Mouse (Mus musculus) megakaryocyte, adult 5-6 weeks (primary cell): ENCODE results near the gene Gabra5. TPM values are rescaled to one million over a fixed set of nuclear protein-coding genes. Genes with fewer than 3 reads are reported as not detected.

Source experiments
- ATAC-seq: 2 replicates; pipeline ENCODE4 v1.8.0; 2016; ENCODE audit warnings: mild to moderate bottlenecking, inconsistent platforms; ENCODE audit not compliant: poor library complexity, severe bottlenecking
- total RNA-seq, 2 experiments: library from RNA; stranded (forward) in 1 of 2; stranded (reverse) in 1 of 2; fragments of 153-499, 151-499 nt in 1 of 2; fragments of 221-1000, 200-1000 nt in 1 of 2; gene quantifications; 2 replicates each; pipeline versions ENCODE4 v1.2.3 to v1.2.4; 2015 to 2017

Gabra5 gene
- total RNA-seq (2015) (not detected in 2 replicates), total RNA-seq (2017) (not detected in 2 replicates)

DNA sequence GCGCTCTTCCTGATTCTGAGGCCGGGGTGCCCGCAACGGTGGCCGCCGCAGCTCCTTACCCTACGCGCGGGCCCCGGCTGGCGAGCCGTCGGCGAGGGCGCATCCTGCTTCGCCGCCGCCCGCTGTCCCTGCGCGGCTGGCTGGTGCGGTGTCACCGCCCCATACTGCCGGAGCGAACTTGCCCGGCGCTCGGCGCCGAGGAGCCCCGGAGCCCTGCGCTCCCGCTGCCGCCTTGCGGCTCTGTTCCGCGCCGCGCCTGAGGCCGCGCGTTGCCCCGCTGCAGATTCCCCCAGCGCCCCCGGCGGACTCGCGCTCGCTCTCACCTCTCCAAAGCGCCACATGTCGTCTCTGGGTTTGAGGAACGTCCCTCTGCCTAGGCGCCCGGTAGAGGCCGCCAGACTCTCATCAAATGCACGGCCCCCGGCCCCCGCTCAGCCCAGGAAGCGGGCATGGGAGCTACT lies at the start of gene Gabra5:
Gene Gabra5, minus strand, starts transcription at position 379 of the 461 bp plus-strand sequence.
- no peak for ATAC-seq

DNA sequence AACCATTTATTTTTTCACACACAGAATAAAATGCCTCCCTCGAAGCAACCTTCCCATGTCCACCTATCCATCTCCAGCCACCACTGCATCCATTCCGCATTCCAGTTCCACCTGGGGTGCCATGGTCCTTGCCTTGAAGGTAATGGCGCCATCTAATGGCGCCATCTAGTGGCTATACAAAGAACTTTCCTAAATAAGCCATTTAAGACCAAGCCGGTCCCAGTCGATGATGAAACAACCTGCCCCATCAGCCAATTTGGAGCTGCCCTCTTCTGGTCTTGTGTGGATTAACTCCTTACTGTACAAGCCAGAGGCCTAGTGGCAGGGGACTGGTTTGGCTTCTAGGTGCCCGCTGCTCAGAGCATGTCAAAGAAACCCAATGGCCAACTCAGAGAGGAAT lies 28.7 kb upstream of the Gabra5 start:
- no peak for ATAC-seq

DNA sequence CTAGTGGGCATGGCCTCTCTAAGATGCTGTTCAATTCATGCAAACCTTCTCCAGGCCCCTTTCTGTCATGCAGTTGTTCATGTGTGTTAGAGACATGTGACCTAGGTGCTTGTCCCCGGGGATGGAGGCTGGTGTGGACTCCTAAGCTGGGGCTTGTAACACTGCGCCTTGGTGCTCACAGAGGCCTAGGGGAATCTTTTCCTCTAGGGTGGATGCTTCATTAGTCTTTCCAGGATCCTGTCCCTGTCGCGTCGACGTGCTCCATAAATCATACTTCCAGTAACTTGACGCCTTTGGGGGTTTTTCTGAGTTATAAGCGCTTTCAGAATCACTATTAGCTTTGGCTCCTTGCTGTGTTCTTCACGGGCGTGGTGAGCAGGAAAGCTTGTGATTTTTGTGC lies 22.8 kb upstream of the Gabra5 start:
- ATAC-seq = no peak

DNA sequence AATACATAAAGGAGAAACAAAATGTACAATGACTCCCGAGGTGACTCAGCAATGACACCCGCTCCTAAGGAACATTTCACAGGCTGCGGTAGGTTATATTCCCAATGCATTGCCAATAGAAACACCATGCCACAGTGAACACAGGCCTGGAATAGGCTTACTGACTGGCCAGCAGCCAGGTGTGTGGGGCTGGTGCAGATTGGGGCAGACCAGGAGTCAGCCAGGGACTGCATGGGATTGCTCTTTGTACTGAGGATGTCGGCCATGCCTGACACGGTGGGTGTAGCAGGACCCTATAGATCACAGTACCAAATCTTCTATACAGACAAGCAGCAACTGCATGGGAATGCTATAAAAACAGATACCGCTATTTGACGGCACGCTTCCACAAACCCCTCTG lies 20.1 kb upstream of the Gabra5 start:
- no peak for ATAC-seq

DNA sequence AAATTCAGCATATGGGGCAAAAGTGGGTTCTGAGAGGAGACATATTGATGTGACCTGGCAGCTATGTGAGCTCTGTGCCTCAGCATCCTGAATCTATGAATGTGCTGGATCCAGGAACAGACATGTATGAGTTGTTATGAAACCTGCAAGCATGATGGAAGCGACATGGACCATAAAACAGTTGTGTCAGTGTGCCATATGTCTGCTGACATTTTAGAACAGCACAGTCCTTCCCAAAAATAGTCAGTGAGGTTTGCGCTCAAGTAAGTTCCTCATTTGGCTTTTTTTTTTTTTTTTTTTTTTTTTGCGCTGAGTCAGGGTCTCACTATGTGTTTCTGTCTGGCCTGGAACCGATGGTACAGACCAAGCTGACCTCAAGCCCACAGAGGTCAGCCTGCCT lies 19.6 kb upstream of the Gabra5 start:
- no peak for ATAC-seq

DNA sequence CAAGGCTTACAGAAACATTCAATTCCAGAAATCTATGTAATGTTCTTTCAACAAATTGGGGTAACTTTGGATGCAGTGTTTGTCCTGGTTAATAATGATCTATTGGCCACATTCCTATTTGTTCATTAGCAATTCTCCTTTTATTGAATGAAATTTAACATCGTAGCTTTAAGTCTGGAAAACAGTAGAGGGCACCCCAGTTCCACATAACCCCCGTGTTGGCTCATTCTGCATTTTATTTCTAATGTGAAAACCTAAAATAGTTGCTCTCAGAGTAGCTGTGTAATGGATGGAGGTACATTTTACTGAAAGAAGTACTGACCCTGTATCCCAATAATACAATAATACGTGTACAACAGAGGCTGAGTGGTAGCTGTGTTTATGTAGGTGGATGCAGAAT lies 3.1 kb upstream of the Gabra5 start:
- ATAC-seq = no peak

DNA sequence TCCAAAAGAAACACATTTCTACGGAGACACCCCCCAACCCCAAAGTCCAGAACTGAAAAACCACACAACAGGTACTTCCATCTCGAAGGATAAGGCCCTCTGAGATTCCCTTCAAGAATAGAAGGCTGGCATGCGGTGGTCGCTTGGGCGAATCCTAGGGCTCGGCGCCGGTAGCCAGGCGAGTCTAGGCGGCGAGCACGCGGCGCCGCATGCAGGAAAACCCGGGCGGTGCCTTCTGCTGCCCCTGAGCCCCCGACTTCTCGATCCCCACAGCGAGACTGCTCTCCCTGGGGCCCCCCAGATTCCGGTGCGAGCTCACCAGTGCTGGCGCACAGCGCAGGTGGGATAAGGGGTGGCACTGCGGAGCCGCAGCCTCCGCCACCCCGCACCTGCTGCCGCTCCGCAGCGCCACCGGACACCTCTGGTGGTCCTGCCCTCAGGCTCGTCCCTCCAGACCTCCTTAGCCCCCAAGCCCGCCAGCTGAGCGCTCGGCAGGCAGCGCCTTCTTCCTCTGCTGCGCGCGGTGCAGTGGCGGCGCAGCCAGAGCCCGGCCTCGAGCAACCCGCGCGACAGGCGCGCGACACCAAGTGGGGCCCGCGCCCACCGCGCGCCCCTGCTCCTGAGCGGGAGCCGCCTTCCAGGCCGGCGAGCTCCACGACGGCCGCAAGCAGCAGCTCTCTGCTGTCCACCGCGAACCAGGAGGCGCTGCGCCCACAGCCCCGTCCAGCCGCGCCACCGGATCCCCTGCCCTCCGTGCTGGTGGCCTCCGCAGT lies 813 bp downstream of the Gabra5 start:
- no peak for ATAC-seq

DNA sequence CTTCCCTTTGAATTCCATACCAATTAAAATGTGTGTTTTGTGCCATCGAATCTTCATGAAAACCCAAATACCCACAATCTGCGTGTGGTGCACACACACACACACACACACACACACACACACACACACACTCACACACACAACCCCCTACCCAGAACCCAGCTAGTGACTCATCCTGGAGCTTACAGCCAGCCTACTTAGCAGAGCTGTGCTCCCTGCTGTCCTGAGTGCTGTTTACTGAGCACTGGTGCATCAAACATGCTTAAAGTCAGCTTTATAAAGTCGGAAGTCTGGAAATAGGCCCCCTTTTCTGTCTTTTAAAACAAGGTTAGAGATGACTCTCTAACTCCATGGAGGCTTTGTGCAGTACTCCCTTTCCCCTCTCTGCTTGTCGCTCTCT lies 7.0 kb downstream of the Gabra5 start:
- ATAC-seq = no peak

DNA sequence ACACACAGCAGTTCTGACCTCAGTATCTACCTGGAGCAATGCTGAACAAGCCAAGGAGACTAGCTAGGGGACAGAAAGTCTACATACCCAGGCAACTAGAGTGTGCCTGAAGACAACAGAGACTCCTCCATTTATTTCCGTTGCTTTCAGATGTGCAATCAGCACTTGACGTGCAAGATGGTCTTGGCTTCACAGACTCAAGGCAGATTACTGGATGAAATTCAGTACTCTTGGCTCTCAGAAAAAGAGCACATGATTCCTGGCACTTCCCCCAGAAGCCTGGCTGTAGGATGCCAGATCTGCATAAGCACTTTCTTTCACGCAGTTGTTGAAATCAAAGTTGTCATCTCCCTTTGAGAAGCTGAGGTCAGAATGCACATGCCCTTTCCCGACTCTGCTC lies 18.1 kb downstream of the Gabra5 start:
- no peak for ATAC-seq

DNA sequence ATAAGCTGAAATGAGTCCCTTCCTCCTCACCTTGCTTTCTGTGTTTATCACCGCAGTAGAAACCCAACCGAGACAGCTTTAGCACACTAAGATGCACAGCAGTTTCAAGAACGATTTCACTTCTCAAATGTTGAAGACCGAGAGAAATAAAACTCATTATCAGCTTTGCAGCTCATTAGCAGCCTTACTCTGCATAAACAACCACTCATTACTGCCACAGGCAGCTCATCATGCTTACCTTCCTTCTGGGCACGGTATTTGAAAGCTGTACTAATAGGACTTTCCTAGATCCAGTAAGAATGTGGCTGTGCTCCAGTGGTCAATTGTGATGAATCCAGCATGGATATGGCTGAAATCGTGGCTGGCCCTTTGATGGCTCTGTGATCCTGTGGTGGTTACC lies 23.0 kb downstream of the Gabra5 start:
- ATAC-seq = no peak

DNA sequence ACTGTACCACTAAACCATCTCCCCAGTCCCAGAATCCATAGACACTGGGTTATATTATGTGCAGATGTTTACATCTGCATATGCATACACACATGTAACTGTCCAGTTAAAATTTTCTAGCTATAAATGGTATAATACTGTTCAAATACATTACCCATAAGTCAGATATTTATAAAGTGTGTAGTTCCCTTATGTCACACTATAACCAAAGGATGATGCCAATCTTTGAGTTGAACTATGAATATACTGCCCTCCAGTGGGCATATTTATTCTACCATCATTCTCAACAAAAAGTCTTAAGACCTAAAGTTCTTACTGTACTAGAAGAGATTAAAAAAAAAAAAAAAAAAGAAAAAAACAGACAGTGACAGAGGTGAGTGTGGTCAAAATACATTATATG lies 27.0 kb downstream of the Gabra5 start:
- ATAC-seq = no peak

DNA sequence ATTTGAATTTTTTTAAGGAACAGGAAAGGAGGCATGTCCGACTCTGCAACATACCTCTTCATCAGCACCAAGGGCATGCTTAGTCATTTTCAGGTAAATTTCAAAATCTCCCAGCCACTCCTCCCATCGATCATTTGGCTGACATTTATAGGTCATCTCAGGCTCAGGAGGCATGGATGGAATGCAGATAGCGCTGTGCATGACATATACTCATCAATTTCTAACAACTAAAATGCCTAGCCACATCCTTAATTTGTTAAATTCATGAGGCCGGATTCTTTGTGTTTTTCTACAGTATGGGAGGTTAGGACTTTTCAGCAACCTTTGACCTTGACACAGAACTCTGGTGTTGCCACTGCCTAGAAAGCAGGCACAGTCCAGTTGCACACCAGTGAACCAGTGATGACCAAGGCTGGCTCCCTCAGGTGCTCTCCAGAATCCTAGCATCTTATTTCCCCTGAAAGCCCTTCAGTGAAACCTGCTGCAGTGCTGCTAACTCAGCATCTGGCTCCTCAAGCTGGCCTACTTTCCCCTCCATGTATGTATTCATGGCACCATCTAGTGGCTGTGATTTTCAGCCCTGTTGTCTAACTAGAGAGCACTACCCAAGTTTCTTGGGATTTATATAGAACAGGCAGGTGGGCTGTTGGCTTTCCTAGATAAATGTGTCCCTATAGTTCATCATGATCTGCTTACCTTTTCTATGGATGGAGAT lies 35.9 kb downstream of the Gabra5 start:
- no peak for ATAC-seq

DNA sequence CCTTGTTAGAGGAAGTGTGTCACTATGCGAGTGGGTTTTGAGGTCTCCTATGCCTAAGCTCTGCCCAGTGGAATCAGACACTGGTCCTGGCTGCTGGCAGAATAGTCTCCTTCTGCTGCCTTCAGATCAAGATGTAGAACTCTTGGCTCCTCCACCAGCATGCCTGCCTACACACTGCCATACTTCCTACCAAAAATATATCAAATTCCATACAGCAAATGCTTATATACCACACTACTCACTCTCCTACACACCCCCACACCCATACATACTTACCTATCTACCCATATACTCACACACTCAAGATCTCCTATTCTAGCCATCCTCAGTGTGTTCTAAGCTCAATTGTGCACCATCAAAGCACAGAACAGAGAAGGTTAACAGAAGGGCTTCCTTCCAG lies 38.5 kb downstream of the Gabra5 start:
- no peak for ATAC-seq

DNA sequence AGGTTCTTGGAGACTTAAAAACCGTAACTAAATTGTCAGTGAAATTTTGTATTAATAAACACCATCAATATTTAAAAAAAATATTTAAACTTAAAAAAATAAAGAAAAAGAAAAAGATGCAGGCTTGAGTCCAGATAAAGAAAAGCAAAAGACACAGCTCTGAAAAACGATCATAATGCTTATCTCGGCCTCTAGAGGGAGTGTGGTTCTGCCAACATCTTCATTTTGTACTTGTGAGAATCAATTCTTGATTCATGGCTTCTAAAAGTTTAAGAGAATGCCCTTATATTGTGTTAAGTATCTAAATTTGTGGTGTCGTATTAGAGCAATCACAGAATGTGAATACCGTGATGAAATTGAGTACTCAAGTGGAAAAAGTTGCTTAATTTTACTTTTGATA lies 49.5 kb downstream of the Gabra5 start:
- no peak for ATAC-seq

DNA sequence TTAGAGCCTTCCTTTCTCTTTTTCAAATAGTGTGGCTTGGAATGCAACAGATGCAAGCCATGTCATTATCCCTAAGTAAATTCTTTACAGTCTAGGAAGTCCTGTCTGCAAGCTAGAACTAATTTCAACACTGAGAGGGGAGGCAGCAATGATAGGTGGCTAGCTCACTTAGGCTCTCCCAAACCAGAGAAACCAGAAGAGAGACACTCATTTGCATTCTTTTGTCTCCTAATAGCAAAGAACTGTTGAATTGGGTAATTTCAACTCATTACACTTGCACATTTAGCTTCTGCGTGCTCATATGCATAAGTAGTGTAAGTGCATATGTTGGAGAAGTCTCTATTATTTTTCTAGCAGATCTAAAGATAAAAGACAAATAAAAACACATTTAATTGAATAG lies 61.6 kb downstream of the Gabra5 start:
- ATAC-seq = no peak

DNA sequence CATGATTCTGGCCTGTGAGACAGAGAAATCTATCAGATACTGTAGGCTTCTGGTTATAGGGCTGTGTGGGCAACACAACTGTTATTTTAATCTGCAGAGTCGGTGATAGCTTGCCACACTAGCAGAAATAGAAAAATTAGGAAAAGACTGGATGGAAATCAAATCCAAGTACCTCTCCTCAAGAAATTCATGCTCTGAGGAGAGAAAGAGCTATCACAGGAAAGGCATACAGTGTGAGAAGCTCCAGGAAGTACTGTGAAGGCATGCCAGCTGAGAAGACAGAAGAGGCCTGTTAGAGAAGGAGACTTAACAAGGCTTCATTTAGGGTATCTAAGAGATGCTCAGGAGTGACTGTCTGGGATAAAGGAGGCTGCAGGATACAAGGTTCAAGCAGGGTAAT lies 87.2 kb downstream of the Gabra5 start:
- ATAC-seq = no peak

DNA sequence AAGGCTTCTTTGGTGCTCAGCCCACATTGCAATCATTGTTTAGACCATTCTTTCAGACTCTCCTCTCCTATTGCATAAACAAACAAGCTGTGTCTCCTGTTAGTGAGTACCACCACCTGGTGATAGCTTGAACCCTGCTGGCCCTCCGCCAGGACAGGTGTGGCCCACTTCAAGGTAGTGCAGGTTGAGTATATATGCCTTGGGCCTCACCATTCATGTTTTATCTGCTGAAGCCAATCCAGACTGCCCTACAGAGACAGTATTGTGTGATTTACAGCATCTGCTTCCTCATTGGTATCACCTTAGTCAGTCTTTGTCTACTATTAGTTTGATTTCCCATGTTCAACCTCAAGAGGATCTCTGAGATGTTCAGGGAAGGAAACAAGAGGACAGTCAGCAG lies 88.8 kb downstream of the Gabra5 start:
- no peak for ATAC-seq

DNA sequence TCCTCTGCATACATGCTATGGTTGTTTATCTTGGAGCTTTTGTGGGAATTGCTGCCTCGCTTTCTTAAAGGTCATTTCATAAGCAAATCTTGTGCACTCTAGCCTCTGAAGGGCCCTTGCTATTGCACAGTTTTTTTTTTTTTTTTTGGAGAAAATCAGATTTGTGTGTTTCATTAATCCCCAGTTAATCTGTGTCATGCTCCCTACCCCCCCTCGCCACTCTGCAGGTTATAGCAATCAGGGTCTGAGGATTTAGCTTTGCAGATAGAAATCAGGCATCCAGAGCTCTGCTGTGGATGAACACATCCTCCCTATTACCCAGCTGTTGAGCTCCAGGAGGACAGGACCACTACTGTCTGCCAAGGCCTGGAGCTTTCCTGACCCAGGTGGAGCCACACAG lies 90.5 kb downstream of the Gabra5 start, which contains the start of gene Gabrb3:
Gene Gabrb3, plus strand, starts transcription at position 301 of the 400 bp plus-strand sequence.
- no peak for ATAC-seq

DNA sequence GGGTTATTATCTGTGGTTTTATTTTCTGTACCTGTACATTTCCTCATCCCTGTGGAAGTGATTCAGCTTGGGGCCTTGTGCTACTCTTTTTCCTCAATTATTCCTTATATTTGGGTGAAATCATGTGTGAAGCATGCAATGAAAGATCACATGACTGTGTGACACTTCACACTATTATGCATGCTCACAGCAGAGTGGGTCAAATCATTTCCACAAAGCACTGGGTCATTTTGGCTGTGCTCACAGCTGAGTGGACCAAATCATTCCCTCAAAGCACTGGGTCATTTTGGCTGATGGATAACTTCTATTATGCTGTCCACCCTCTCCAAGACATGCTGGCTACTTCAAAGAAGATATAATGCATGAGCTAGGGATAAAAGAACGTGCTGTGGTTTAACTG lies 97.0 kb downstream of the Gabra5 start:
- no peak for ATAC-seq

DNA sequence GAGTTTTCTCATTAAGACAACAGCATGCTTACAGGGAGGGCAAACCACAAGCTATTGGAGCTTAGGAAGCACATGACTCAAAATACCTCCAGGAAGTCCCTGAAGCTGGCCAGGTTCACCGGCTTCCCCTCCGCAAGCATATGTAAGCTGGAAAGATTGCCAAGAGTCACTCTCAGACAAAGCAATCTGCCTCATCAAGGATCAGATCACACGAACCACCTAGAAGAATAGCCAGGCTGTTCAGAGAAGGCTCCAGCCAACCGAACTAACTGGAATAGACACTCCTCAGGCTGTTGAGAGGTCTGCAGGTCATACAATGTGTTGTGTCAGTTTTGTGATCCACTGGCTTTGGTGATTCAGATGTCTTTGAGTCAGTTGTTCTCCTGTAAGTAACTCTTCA lies 98.7 kb downstream of the Gabra5 start:
- ATAC-seq = no peak

DNA sequence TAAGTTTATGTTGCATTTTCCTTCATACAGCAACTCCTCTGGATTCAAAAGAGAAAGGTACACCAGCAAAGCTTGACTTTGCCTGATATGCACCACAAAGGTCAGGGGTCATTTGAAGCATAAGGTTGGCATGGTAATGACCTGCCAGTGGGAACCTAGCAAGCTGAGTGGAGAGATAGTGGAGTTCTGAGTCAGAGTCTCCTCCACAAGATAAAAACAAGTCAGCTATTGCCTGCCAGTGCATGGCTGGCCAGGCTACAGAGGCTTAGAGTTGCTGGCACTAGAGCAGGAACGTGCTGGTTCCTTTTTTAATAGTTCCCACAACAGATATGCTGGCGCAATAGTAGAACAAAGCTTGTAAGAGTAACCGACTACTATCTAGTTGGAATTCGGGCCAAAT lies 116.3 kb downstream of the Gabra5 start:
- no peak for ATAC-seq

DNA sequence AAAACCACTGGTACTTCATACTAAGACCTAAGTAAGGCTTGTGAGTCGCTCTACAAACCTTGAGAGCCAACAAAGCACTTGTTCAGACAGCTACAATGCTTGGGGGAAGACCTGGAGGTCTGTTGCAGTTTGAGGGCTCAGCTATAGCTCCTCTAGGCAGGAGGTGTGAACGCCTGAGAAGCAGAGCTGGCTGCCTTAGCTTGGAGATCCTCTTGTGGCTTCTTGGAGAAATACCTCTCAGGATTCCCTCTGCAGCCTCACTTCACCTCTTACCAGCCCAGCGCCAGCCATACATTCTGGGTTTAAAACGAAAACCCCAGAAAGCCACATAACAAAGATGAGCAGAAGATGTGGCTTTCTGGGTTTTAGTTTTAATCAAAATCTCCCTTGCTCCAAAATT lies 119.8 kb downstream of the Gabra5 start:
- no peak for ATAC-seq

DNA sequence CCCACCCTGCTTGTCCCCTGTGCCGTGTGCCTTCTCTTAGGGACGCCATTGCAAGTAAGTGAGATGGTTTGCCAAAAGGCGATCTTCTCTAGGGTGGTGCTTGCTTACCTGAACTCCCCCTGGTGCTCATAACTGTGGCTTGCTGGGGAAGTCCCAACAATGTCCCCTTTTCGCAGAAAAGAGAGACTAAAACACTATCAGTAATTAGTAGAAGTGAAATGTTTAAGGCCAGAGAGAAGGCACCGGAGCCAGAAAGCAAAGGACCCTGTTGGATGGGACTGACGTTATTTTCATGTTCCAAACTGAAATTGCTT lies 122.6 kb downstream of the Gabra5 start:
- no peak for ATAC-seq
